Mouse (Mus musculus): ENCODE results near the gene Ndufa3. TPM values are rescaled to one million over a fixed set of nuclear protein-coding genes. Genes with fewer than 3 reads are reported as not detected.

The Ndufa3 gene
- total and polyA plus RNA-seq, 2 experiments from 2014 or later, result 373 to 556 TPM

- peak within 1 kb of the TSS; percentile 86 for H3K4me2 ChIP-seq (ENCODE audit: low read depth, low read length, poor library complexity, severe bottlenecking)
- peak within 1 kb of the TSS; percentile 96 for H3K9ac ChIP-seq (replicated peaks; ENCODE audit: low read length, poor library complexity, severe bottlenecking)
- H3K36me3 ChIP-seq (ENCODE audit: insufficient read depth, low read length), result peaks cover 12% of the 10 kb centered on the region; the same call in 1 of the 2 replicates
- peaks cover 13% of the 10 kb centered on the region for H3K4me1 ChIP-seq (ENCODE audit: insufficient read depth, low read length)
- peak; percentile 100 for DNase-seq (ENCODE audit: low spot score)
- H3K4me3 ChIP-seq (ENCODE audit: low read depth, low read length), result peak within 1 kb of the TSS; percentile 93
- peak within 1 kb of the TSS; percentile 94 for H3K27ac ChIP-seq (ENCODE audit: low read depth, low read length)
- H3K9me3 ChIP-seq (ENCODE audit: low read length), result no peaks in the 10 kb centered on the region
- TF ChIP-seq CTCF (IDR thresholded peaks at IDR 0.05), result no peak
- WGBS, result under 1% methylated on average over 53 of the region's 58 CpGs
- ATAC-seq (ENCODE audit: low FRiP score), result peak; percentile 97
- no peaks in the 10 kb centered on the region for H3K27me3 ChIP-seq (ENCODE audit: insufficient read depth, low read length)
Observed at GRCm38 (mm10) chr7:3644672-3645487, 27.7 kb downstream of the Ndufa3 start, which contains the start of gene Cnot3. Cnot3 (plus strand) TSS chr7:3645268.

- Histone ChIP-seq H3K36me3 (ENCODE audit: insufficient read depth, low read length) (peaks cover 11% of the 10 kb centered on the region; the same call in 1 of the 2 replicates), H3K9me3 (ENCODE audit: low read length) (no peaks in the 10 kb centered on the region), H3K4me1 (ENCODE audit: insufficient read depth, low read length) (peaks cover 13% of the 10 kb centered on the region), H3K4me2 (ENCODE audit: low read depth, low read length, poor library complexity, severe bottlenecking) (peak overlapping the region; percentile 86), H3K9ac (replicated peaks; ENCODE audit: low read length, poor library complexity, severe bottlenecking) (peak overlapping the region; percentile 96), H3K27me3 (ENCODE audit: insufficient read depth, low read length) (no peaks in the 10 kb centered on the region), H3K27ac (ENCODE audit: low read depth, low read length) (peak overlapping the region; percentile 94), H3K4me3 (ENCODE audit: low read depth, low read length) (peak overlapping the region; percentile 93)
- ATAC-seq (ENCODE audit: low FRiP score) (no peak; the same call in 1 of the 2 replicates), DNase-seq (ENCODE audit: low spot score) (no peak)
- no peak for TF ChIP-seq CTCF (IDR thresholded peaks at IDR 0.05)
- under 1% methylated on average over 52 of the region's 58 CpGs for WGBS
Observed at GRCm38 (mm10) chr7:3645488-3646025, 28.4 kb downstream of the Ndufa3 start.

GRCm38 (mm10) chr7:3646188-3646587, 29.0 kb downstream of the Ndufa3 start:
- no peak for TF ChIP-seq CTCF (IDR thresholded peaks at IDR 0.05)
- Histone ChIP-seq H3K9ac (replicated peaks; ENCODE audit: low read length, poor library complexity, severe bottlenecking) (peak overlapping the region; percentile 96), H3K27ac (ENCODE audit: low read depth, low read length) (peak overlapping the region; percentile 94), H3K27me3 (ENCODE audit: insufficient read depth, low read length) (no peaks in the 10 kb centered on the region), H3K4me3 (ENCODE audit: low read depth, low read length) (peak overlapping the region; percentile 93), H3K4me1 (ENCODE audit: insufficient read depth, low read length) (peaks cover 13% of the 10 kb centered on the region), H3K36me3 (ENCODE audit: insufficient read depth, low read length) (peaks cover 11% of the 10 kb centered on the region), H3K4me2 (ENCODE audit: low read depth, low read length, poor library complexity, severe bottlenecking) (peak overlapping the region; percentile 86), H3K9me3 (ENCODE audit: low read length) (no peaks in the 10 kb centered on the region)
- WGBS, result 19% methylated on average over 9 of the region's 9 CpGs
- DNase-seq (ENCODE audit: low spot score) (no peak), ATAC-seq (ENCODE audit: low FRiP score) (no peak)

- H3K27ac ChIP-seq (ENCODE audit: low read depth, low read length), result no peak overlapping the region
- no peak for DNase-seq (ENCODE audit: low spot score)
- no peak for ATAC-seq (ENCODE audit: low FRiP score)
- peaks cover 13% of the 10 kb centered on the region for H3K4me1 ChIP-seq (ENCODE audit: insufficient read depth, low read length)
- H3K4me3 ChIP-seq (ENCODE audit: low read depth, low read length), result peak overlapping the region; percentile 93
- peaks cover 15% of the 10 kb centered on the region for H3K36me3 ChIP-seq (ENCODE audit: insufficient read depth, low read length)
- H3K4me2 ChIP-seq (ENCODE audit: low read depth, low read length, poor library complexity, severe bottlenecking), result peak overlapping the region; percentile 86
- peak overlapping the region; percentile 96 for H3K9ac ChIP-seq (replicated peaks; ENCODE audit: low read length, poor library complexity, severe bottlenecking)
- no peak for TF ChIP-seq CTCF (IDR thresholded peaks at IDR 0.05)
- H3K27me3 ChIP-seq (ENCODE audit: insufficient read depth, low read length), result no peaks in the 10 kb centered on the region
- H3K9me3 ChIP-seq (ENCODE audit: low read length), result no peaks in the 10 kb centered on the region
- WGBS, result 67% methylated on average over 4 of the region's 4 CpGs
Observed at GRCm38 (mm10) chr7:3646641-3647040, 29.5 kb downstream of the Ndufa3 start.

- TF ChIP-seq CTCF (IDR thresholded peaks at IDR 0.05), result no peak
- no peak overlapping the region for H3K9ac ChIP-seq (replicated peaks; ENCODE audit: low read length, poor library complexity, severe bottlenecking)
- no peaks in the 10 kb centered on the region for H3K27me3 ChIP-seq (ENCODE audit: insufficient read depth, low read length)
- H3K9me3 ChIP-seq (ENCODE audit: low read length), result no peaks in the 10 kb centered on the region
- H3K27ac ChIP-seq (ENCODE audit: low read depth, low read length), result no peak overlapping the region
- WGBS, result 87% methylated on average over 4 of the region's 4 CpGs
- no peak overlapping the region for H3K4me3 ChIP-seq (ENCODE audit: low read depth, low read length)
- H3K36me3 ChIP-seq (ENCODE audit: insufficient read depth, low read length), result peaks cover 81% of the 10 kb centered on the region
- DNase-seq (ENCODE audit: low spot score), result no peak
- ATAC-seq (ENCODE audit: low FRiP score), result no peak
- H3K4me2 ChIP-seq (ENCODE audit: low read depth, low read length, poor library complexity, severe bottlenecking), result no peak overlapping the region
- no peaks in the 10 kb centered on the region for H3K4me1 ChIP-seq (ENCODE audit: insufficient read depth, low read length)
Observed at GRCm38 (mm10) chr7:3656966-3657365, 39.8 kb downstream of the Ndufa3 start.

- Histone ChIP-seq H3K4me1 (ENCODE audit: insufficient read depth, low read length) (no peaks in the 10 kb centered on the region), H3K36me3 (ENCODE audit: insufficient read depth, low read length) (peaks cover 74% of the 10 kb centered on the region), H3K27me3 (ENCODE audit: insufficient read depth, low read length) (no peaks in the 10 kb centered on the region), H3K27ac (ENCODE audit: low read depth, low read length) (no peak overlapping the region), H3K9ac (replicated peaks; ENCODE audit: low read length, poor library complexity, severe bottlenecking) (no peak overlapping the region), H3K4me2 (ENCODE audit: low read depth, low read length, poor library complexity, severe bottlenecking) (no peak overlapping the region), H3K9me3 (ENCODE audit: low read length) (no peaks in the 10 kb centered on the region), H3K4me3 (ENCODE audit: low read depth, low read length) (no peak overlapping the region)
- no peak for DNase-seq (ENCODE audit: low spot score)
- 95% methylated on average over 14 of the region's 14 CpGs for WGBS
- no peak for TF ChIP-seq CTCF (IDR thresholded peaks at IDR 0.05)
- no peak for ATAC-seq (ENCODE audit: low FRiP score)
Observed at GRCm38 (mm10) chr7:3658578-3658977, 41.4 kb downstream of the Ndufa3 start.
